In genomic region chr10:99323358-99323757, GRCm38 (mm10) we compare ENCODE assay signal across 20 mouse cellular contexts.
A peak's percentile ranks its signal among the peaks of the same experiment; 100 is the strongest.
DNase-seq lines count a peak whose midpoint lies in the region.
"Had no signal": no experiment of that assay in that cellular context is flagged by ENCODE, and none has a peak within 500 bp of the region (broad histone marks: within the 10 kb centered on the region; RNA-seq: fewer than 3 reads in every experiment).

No protein-coding gene starts in this region.

- no peaks in the 10 kb centered on the region for H3K36me3 ChIP-seq in heart, embryonic 10.5 days
- H3K36me3 ChIP-seq: forebrain, embryonic 15.5 days; limb, embryonic 13.5 days; midbrain, embryonic 13.5 days; neural tube, embryonic 15.5 days had no signal

- no peak overlapping the region for H3K4me3 ChIP-seq in heart, embryonic 10.5 days
- H3K4me3 ChIP-seq: forebrain, embryonic 15.5 days; heart, adult 2 months; limb, embryonic 13.5 days; midbrain, embryonic 13.5 days; myocyte; neural tube, embryonic 15.5 days had no signal

- H3K4me1 ChIP-seq in heart, embryonic 10.5 days, result no peaks in the 10 kb centered on the region
- H3K4me1 ChIP-seq: forebrain, embryonic 15.5 days; limb, embryonic 13.5 days; midbrain, embryonic 13.5 days; neural tube, embryonic 15.5 days had no signal

- peak; percentile 51 to 69 for DNase-seq in layer of hippocampus, adult 18-20 months (ENCODE audit: low spot score in 2 of 2)
- DNase-seq in layer of hippocampus, postnatal 25 days (ENCODE audit: extremely low spot score in 1 of 2, low spot score in 1 of 2), result no peak
- peak; percentile 22 for DNase-seq in layer of hippocampus, adult 9-10 months (ENCODE audit: low spot score)
- DNase-seq in left cerebral cortex, postnatal 25 days (ENCODE audit: low spot score in 2 of 2), result peak; percentile 61 to 97
- no peak for DNase-seq in heart, embryonic 10.5 days (ENCODE audit: low spot score)
- DNase-seq in adrenal gland, adult 8-10 months, result no peak
- no peak for DNase-seq in heart, postnatal 36 days
- DNase-seq: adrenal gland, postnatal 25 days; cerebellum, adult 8-10 months; gastrocnemius, postnatal 14 days; heart, adult 2 months; kidney, adult 9 months; kidney, postnatal 36 days; thymus, postnatal 36 days had no signal

- 80% methylated on average over 8 of the region's 8 CpGs for WGBS in heart, embryonic 10.5 days

- no peak overlapping the region for H3K27ac ChIP-seq in heart, embryonic 10.5 days
- H3K27ac ChIP-seq: forebrain, embryonic 15.5 days; heart, adult 2 months; limb, embryonic 13.5 days; liver, embryonic 14.5 days; midbrain, embryonic 13.5 days; neural tube, embryonic 15.5 days had no signal

- intact Hi-C loops in left cerebral cortex, postnatal 25 days (cut with DNase I), result loop anchor here (1.0 to 5.0 kb wide), 6 partner anchors 13 to 209 kb away; partner anchors contain the start of gene Dusp6
- intact Hi-C loops in heart, postnatal 36 days (cut with DNase I), result no loop called here

- H3K27me3 ChIP-seq in heart, embryonic 10.5 days (ENCODE audit: insufficient read depth, poor library complexity, severe bottlenecking), result no peaks in the 10 kb centered on the region
- H3K27me3 ChIP-seq: forebrain, embryonic 15.5 days; limb, embryonic 13.5 days; midbrain, embryonic 13.5 days; neural tube, embryonic 15.5 days had no signal

- no peaks in the 10 kb centered on the region for H3K9me3 ChIP-seq in heart, embryonic 10.5 days
- H3K9me3 ChIP-seq: forebrain, embryonic 15.5 days; limb, embryonic 13.5 days; midbrain, embryonic 13.5 days; neural tube, embryonic 15.5 days had no signal

Comparison
In these comparisons a context has a peak if more than half of its experiments do, and no peak if none do; other contexts are left out.
1. DNase-seq: peak in layer of hippocampus, adult 18-20 months (2 of 2), layer of hippocampus, adult 9-10 months (single experiment) and left cerebral cortex, postnatal 25 days (2 of 2); none in layer of hippocampus, postnatal 25 days (0 of 2), heart, embryonic 10.5 days (single experiment), adrenal gland, adult 8-10 months (single experiment) and heart, postnatal 36 days (0 of 2).